Mouse (Mus musculus) natural killer cell, adult 2 months (primary cell): ENCODE data around the gene Pkd2.
"Not testable (repeated sequence)": the region's sequence is repeated elsewhere in the genome, so short reads cannot be mapped to it uniquely, and the experiment has no call there.

ENCODE experiments used
- DNase-seq, 2 experiments: peaks; one replicate each; pipeline ENCODE4 v3.0.0; 2022; ENCODE audit warnings: low spot score in 2 of 2

Gene Pkd2

GRCm38 (mm10) chr5:104458832-104459705 is at the start of gene Pkd2:
Gene Pkd2, plus strand, starts transcription at chr5:104459450.
- DNase-seq, result no peak

GRCm38 (mm10) chr5:104415999-104416398 is 43.3 kb upstream of the Pkd2 start:
- no peak for DNase-seq

- DNase-seq, result no peak
Observed at GRCm38 (mm10) chr5:104417028-104417427, 42.2 kb upstream of the Pkd2 start.

- no peak for DNase-seq
Observed at GRCm38 (mm10) chr5:104417721-104418120, 41.5 kb upstream of the Pkd2 start.

- DNase-seq, result no peak
Observed at GRCm38 (mm10) chr5:104422039-104422438, 37.2 kb upstream of the Pkd2 start.

- DNase-seq, result no peak
Observed at GRCm38 (mm10) chr5:104423861-104424260, 35.4 kb upstream of the Pkd2 start.

- DNase-seq, result no peak
Observed at GRCm38 (mm10) chr5:104425949-104426348, 33.3 kb upstream of the Pkd2 start.

- no peak for DNase-seq
Observed at GRCm38 (mm10) chr5:104432886-104433285, 26.4 kb upstream of the Pkd2 start.

GRCm38 (mm10) chr5:104433968-104434565 is 25.2 kb upstream of the Pkd2 start:
- no peak for DNase-seq

GRCm38 (mm10) chr5:104434835-104435301 is 24.4 kb upstream of the Pkd2 start, which contains the start of gene Spp1:
Gene Spp1, plus strand, starts transcription at chr5:104435118.
- no peak for DNase-seq

GRCm38 (mm10) chr5:104436406-104437076 is 22.7 kb upstream of the Pkd2 start:
- DNase-seq, result no peak

GRCm38 (mm10) chr5:104442396-104442795 is 16.9 kb upstream of the Pkd2 start:
- no peak for DNase-seq

- no peak for DNase-seq
Observed at GRCm38 (mm10) chr5:104442850-104443249, 16.4 kb upstream of the Pkd2 start.

GRCm38 (mm10) chr5:104446156-104446555 is 13.1 kb upstream of the Pkd2 start:
- DNase-seq, result no peak

- not testable (repeated sequence) for DNase-seq
Observed at GRCm38 (mm10) chr5:104448346-104448745, 10.9 kb upstream of the Pkd2 start.

- DNase-seq, result no peak
Observed at GRCm38 (mm10) chr5:104449491-104449890, 9.8 kb upstream of the Pkd2 start.

GRCm38 (mm10) chr5:104453075-104453474 is 6.2 kb upstream of the Pkd2 start:
- no peak for DNase-seq

GRCm38 (mm10) chr5:104454564-104454963 is 4.7 kb upstream of the Pkd2 start:
- DNase-seq, result no peak

- no peak for DNase-seq
Observed at GRCm38 (mm10) chr5:104459706-104460455, 631 bp downstream of the Pkd2 start.

GRCm38 (mm10) chr5:104460456-104460838 is 1.2 kb downstream of the Pkd2 start:
- no peak for DNase-seq

- no peak for DNase-seq
Observed at GRCm38 (mm10) chr5:104460856-104461255, 1.6 kb downstream of the Pkd2 start.

GRCm38 (mm10) chr5:104465279-104465678 is 6.0 kb downstream of the Pkd2 start:
- DNase-seq, result no peak
